Mouse (Mus musculus) frontal cortex, adult 2 months (tissue): ENCODE measurements at regions not wholly inside any gene's neighbourhood (a gene's known extent, or its start where the extent isn't known, plus 50 kb on each side); places are given as distances from the start of the nearest gene placed in this dataset.
"Not testable (repeated sequence)": the region's sequence is repeated elsewhere in the genome, so short reads cannot be mapped to it uniquely, and the experiment has no call there.

ENCODE experiments used
- DNase-seq, 2 experiments: peaks; one replicate each; pipeline ENCODE4 v3.0.0; 2022; ENCODE audit warnings: low spot score in 1 of 2; ENCODE audit errors: extremely low spot score in 1 of 2

- DNase-seq, result no peak
These were observed 357.6 kb downstream of the Tusc1 start for GRCm38 (mm10) chr4:92977761-92978160.

- no peak for DNase-seq
These were observed 393.1 kb downstream of the Tusc1 start for GRCm38 (mm10) chr4:92942068-92942707.

- peak in 1 of 2 experiments; percentile 16 for DNase-seq
These were observed 404.0 kb downstream of the Tusc1 start for GRCm38 (mm10) chr4:92931272-92931671.

GRCm38 (mm10) chr4:92921386-92922040, 413.8 kb downstream of the Tusc1 start:
- no peak for DNase-seq

GRCm38 (mm10) chr4:92903468-92903867, 431.8 kb downstream of the Tusc1 start:
- DNase-seq, result not testable (repeated sequence)
